Mouse (Mus musculus) spleen, postnatal 10 days (tissue): ENCODE data around the gene Ltbp4.

Experiments used
- DNase-seq, 2 experiments: peaks; one replicate each; pipeline ENCODE4 v3.0.0; 2021 to 2022; ENCODE audit warnings: low spot score in 2 of 2

Ltbp4 gene

GRCm38 (mm10) chr7:27355745-27356240 lies 18.3 kb upstream of the Ltbp4 start, which contains the start of gene Shkbp1:
Gene Shkbp1 (minus strand): TSS chr7:27356019.
- peak; percentile 82 to 90 for DNase-seq

- no peak for DNase-seq
Measured at GRCm38 (mm10) chr7:27355261-27355660, 17.8 kb upstream of the Ltbp4 start.

GRCm38 (mm10) chr7:27354783-27355182 lies 17.3 kb upstream of the Ltbp4 start:
- DNase-seq, result no peak

- no peak for DNase-seq
Measured at GRCm38 (mm10) chr7:27354144-27354543, 16.7 kb upstream of the Ltbp4 start.

GRCm38 (mm10) chr7:27345444-27345843 lies 8.0 kb upstream of the Ltbp4 start:
- DNase-seq, result no peak

GRCm38 (mm10) chr7:27342595-27342994 lies 5.1 kb upstream of the Ltbp4 start:
- no peak for DNase-seq

- no peak for DNase-seq
Measured at GRCm38 (mm10) chr7:27339519-27339918, 2.0 kb upstream of the Ltbp4 start.

- DNase-seq, result no peak
Measured at GRCm38 (mm10) chr7:27339114-27339513, 1.6 kb upstream of the Ltbp4 start.

GRCm38 (mm10) chr7:27335928-27336823 lies 1.3 kb downstream of the Ltbp4 start:
- peak; percentile 81 to 88 for DNase-seq

- DNase-seq, result no peak
Measured at GRCm38 (mm10) chr7:27335011-27335720, 2.3 kb downstream of the Ltbp4 start.

GRCm38 (mm10) chr7:27334405-27334911 lies 3.0 kb downstream of the Ltbp4 start:
- DNase-seq, result peak in 1 of 2 experiments; percentile 61

- DNase-seq, result no peak
Measured at GRCm38 (mm10) chr7:27333316-27333941, 4.1 kb downstream of the Ltbp4 start.

- peak; percentile 84 to 93 for DNase-seq
Measured at GRCm38 (mm10) chr7:27332353-27333199, 4.9 kb downstream of the Ltbp4 start.

GRCm38 (mm10) chr7:27331854-27332253 lies 5.6 kb downstream of the Ltbp4 start:
- DNase-seq, result no peak

- DNase-seq, result no peak
Measured at GRCm38 (mm10) chr7:27331541-27331851, 6.0 kb downstream of the Ltbp4 start.

- DNase-seq, result peak; percentile 68 to 90
Measured at GRCm38 (mm10) chr7:27330709-27331540, 6.6 kb downstream of the Ltbp4 start.

- DNase-seq, result no peak
Measured at GRCm38 (mm10) chr7:27329981-27330380, 7.5 kb downstream of the Ltbp4 start.

GRCm38 (mm10) chr7:27329326-27329947 lies 8.1 kb downstream of the Ltbp4 start:
- peak; percentile 77 to 93 for DNase-seq

- DNase-seq, result no peak
Measured at GRCm38 (mm10) chr7:27328648-27329047, 8.8 kb downstream of the Ltbp4 start.

- no peak for DNase-seq
Measured at GRCm38 (mm10) chr7:27328161-27328560, 9.3 kb downstream of the Ltbp4 start.
